Mouse (Mus musculus) erythroblast, embryonic 14.5 days (primary cell): ENCODE results near the gene Snx5.

Experiments
- GATA1 ChIP-seq: IDR thresholded peaks from 2 replicates; pipeline ENCODE4 v1.6.1; 2012; ENCODE audit warnings: low read length, inconsistent platforms, mixed read lengths
- TAL1 ChIP-seq: IDR thresholded peaks from 3 replicates; pipeline ENCODE4 v1.6.1; 2012; ENCODE audit warnings: low read length, inconsistent platforms, mixed read lengths

DNA sequence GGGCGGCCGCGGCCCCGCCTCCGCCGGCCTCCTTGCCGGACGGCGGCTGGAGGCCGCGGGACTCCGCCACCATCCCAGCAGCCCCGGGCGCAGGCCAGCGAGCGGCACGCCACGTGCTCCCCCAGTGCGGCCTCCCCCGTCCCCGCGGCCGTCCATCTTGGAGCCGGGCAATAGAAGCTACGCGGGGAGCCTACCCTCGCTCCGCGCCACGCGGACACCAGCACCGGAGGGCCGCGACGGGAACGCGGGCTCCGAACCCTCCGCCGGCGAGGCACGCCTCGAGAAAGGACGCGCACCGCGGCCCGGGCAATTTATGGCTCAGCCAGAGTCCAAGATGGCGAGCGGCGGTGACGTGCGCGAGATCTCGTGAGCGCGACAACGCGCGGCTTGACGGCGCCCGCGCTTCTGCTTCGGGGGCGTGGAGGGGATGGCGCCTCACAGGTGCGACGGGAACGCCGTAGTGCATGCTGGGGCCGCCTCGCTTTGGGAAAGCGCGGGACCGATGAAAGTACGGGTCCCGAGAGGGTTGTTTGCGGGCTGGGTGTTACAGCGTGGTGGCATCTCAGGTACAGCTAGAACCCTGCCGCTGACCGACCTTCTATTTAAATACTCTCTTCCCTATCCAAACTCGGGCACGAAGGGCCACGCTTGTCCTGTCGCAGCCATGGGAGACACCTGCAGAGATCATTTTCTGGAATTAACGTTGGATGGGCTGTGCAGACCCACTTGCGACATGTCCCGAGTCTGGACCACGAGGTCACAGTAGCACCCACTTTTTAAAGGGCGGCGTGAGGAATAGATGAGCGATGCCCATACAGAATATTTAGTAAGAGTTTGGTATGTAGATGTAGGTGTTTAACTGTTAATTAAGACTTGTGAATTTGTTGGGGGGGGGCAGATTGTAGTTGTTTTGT lies at the start of gene Snx5, which contains the start of gene Mgme1:
- TF ChIP-seq GATA1 (no peak), TAL1 (no peak)
